Mouse (Mus musculus) cerebellum, postnatal 36 days (tissue): ENCODE results near the gene Cel.
"Not testable (repeated sequence)": the region's sequence is repeated elsewhere in the genome, so short reads cannot be mapped to it uniquely, and the experiment has no call there.

ENCODE experiments used
- DNase-seq, 2 experiments: peaks; one replicate each; pipeline ENCODE4 v3.0.0; 2021 to 2022; ENCODE audit warnings: mixed read lengths in 2 of 2

The Cel gene

DNA sequence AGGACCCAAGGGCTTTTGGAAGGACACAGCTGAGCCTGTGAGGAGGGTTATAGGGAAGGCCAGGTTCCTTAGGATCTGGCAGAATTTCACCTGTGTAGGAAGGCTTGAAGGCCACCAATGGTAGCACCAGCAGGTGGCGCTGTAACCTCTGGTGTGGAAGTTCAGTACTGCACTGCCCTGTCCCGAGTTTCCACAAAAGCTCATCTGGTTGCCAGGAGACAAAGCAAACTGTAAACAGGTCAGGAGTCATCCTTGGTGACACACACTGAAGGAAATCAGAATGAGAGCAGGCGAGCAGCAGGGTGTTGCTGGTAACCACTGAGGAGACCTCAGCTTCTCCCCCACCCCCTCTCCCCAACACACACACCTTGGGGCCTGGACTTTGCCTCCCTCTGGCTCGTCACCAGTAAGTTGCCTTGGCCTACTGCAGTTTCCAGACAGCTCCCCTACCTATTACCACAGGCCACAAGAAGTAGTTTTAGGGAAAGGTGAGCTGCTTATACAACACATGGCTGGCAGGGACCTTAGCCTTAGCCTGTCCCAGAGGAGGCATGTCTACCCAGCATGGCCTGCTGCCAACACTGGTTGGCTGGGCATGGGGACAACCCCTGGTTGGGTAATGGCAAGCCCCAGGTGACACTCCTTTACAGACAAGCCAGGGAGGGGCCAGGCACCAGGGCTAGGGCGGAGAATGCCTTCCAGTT, 45.8 kb downstream of the Cel start:
- DNase-seq = peak; percentile 81 to 83

DNA sequence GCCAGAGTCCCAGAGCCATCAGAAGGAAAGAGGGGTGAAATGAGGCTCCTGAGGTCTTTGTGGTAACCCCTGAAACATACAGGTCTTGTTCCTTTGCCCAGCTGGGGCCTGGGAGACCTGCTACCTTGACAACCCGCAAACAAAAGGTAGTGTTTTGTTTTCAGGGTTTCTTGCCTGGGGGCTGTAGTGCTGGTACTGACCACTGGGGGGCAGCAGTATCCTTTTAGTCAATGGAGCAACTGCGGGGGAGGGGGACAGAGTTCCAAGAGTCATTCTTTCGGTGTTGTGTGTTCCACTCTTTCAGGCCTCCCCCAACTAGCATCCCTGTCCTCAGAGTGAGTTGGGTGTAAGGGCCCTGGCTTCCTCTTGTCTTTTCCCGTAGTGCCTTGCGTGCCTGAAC, 48.7 kb downstream of the Cel start:
- DNase-seq = peak; percentile 91 to 94

DNA sequence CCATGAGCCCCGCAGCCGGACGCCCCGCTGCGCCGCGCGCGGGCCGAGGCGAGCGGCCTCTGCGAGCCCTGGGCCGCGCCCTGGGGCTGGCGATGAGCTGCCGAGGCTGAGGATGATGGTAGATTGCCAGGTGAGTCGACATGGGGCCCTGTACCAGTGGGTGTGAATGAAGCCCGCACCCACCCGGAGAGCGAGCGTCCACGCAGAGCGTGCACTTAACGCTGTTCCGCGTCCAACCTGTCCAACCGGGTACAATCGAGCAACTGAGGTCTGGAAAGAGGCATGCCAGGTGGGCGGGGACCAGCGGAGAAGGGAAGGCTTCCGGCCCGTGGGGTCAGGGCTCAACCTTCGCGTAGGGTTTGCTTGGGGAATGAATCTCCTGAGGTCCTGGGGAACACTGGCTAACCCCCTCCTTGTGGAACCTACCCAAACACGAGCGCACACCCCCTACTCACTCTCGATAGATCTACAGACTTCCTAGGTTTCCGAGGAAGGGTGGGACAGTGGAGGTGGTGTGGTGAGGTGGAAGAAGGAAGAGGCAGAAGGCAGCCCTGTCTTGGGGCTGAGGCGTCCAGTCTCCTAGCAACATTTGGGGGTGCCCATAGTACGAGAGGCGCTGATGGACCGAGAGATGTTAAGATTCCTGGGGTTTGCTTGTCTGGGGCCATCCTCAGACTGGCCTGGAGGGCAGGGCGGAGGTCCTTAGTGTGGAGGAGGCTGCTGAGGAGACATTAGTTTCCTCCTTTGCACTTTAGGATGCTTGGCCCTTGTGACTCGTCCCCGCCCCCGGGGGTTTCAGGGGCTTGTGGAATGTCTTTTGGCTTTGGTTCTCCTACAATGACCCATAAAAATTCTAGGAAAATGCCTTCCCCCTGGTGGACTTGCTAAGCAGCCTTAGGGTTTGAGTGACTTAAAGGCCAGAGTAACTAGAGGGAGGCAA, 49.5 kb downstream of the Cel start:
- peak; percentile 43 to 56 for DNase-seq

DNA sequence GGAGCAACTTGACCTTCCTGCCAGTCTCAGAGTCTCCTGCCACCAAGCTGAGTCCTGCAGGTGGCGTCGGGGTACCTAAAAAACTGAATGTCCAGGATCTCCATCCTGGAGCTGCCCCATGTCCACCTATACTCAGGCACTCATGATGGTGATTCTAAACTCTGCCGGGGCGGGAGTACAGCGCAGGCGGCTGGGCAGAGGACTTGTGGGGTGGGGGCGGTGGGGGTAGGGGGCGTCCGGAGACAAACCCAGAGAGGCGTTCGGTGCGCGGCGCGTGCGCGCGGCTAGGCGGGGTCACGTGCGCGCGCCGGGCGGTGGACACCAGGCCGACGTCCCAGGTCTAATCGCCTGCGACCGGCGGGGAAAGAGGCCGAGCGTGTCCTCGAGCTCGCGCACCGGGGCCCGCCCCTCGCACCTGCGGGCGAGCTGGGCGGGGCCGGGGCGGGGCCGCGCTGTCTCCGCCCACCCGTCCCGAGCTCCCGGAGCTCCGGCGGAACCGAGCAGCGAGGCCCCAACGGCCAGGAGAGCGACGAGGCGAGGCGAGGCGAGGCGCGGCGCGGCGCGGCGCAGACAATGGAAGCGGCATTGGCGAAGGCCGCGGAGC, 50.3 kb downstream of the Cel start, which contains the start of gene Ralgds:
Ralgds (plus strand) TSS at position 328 of the 604 bp plus-strand sequence.
- peak; percentile 75 to 85 for DNase-seq

DNA sequence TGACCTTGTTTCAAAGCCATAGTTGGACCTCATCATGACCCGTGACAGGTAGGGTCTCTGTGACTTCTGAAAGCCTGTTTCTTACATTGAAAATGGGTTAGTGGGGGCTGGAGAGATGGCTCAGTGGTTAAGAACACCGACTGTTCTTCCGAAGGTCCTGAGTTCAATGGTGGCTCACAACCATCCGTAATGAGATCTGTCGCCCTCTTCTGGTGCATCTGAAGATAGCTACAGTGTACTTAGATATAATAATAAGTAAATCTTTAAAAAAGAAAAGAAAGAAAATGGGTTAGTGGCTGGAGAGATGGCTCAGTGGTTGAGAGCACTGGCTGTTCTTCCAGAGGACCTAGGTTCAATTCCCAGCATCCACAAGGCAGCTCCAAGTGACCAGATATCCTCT, 51.6 kb downstream of the Cel start:
- not testable (repeated sequence) for DNase-seq

DNA sequence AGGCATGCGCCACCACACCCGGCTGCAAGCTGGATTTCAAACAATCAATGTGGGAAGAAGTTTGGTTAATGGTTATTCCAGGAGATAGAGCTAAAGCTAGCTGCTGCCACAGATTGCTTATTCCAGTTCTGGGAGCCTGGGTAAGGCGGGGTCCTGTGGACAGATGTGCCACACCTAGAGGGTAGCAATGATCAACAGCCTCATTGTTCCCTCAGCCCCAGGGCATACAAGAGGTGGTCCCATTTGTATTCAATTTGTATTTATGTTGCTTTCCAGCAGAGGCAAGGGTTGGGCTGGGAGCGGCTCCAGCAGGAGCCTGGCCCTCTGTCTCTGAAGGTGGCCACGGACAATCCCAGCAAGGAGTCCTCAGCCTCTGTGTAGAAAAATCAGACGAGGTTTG, 56.9 kb downstream of the Cel start:
- no peak for DNase-seq

DNA sequence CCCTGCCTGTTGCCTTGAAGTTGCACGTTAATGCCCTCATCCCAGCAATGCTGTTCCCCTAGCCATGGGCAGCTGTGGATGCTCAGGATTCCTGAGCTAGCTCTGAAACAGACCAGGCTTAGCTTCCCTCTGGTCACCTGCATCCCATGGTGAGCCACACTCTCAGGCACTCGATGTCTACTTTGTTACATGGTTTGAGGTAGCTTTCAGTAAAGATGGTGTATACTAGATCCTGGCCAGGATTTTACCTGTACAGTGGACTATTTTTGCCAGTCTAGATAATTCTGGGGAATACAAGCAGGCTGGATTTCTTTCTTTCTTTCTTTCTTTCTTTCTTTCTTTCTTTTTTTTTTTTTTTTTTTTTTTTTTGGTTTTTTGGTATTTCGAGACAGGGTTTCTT, 57.4 kb downstream of the Cel start, which contains the start of gene Gm10134:
Gm10134 (plus strand) TSS at position 301 of the 400 bp plus-strand sequence.
- no peak for DNase-seq
